Mouse (Mus musculus): ENCODE measurements at regions not wholly inside any gene's neighbourhood (a gene's known extent, or its start where the extent isn't known, plus 50 kb on each side); places are given as distances from the start of the nearest gene placed in this dataset.
A peak's percentile ranks its signal among the peaks of the same experiment; 100 is the strongest.

- no peak for DNase-seq (ENCODE audit: low spot score in 2 of 2)
Measured at GRCm38 (mm10) chr10:111779956-111780355, 192.5 kb upstream of the Krr1 start.

- no peak for DNase-seq (ENCODE audit: low spot score in 2 of 2)
Measured at GRCm38 (mm10) chr10:111782195-111782810, 190.2 kb upstream of the Krr1 start.

- no peak for DNase-seq (ENCODE audit: low spot score in 2 of 2)
Measured at GRCm38 (mm10) chr10:111783496-111783895, 189.0 kb upstream of the Krr1 start.

GRCm38 (mm10) chr10:111784065-111784853 lies 188.2 kb upstream of the Krr1 start:
- DNase-seq (ENCODE audit: low spot score in 2 of 2), result peak in 1 of 2 experiments; percentile 24

- no peak for DNase-seq (ENCODE audit: low spot score in 2 of 2)
Measured at GRCm38 (mm10) chr10:111787175-111787574, 185.3 kb upstream of the Krr1 start.

- no peak for DNase-seq (ENCODE audit: low spot score in 2 of 2)
Measured at GRCm38 (mm10) chr10:111789264-111789663, 183.2 kb upstream of the Krr1 start.

- DNase-seq (ENCODE audit: low spot score in 2 of 2), result no peak
Measured at GRCm38 (mm10) chr10:111790911-111791310, 181.6 kb upstream of the Krr1 start.

GRCm38 (mm10) chr10:111795056-111795455 lies 177.4 kb upstream of the Krr1 start:
- no peak for DNase-seq (ENCODE audit: low spot score in 2 of 2)

GRCm38 (mm10) chr10:111795756-111796155 lies 176.7 kb upstream of the Krr1 start:
- DNase-seq (ENCODE audit: low spot score in 2 of 2), result no peak

- no peak for DNase-seq (ENCODE audit: low spot score in 2 of 2)
Measured at GRCm38 (mm10) chr10:111798851-111799281, 173.6 kb upstream of the Krr1 start.

GRCm38 (mm10) chr10:111799850-111800589 lies 172.4 kb upstream of the Krr1 start:
- DNase-seq (ENCODE audit: low spot score in 2 of 2), result no peak

GRCm38 (mm10) chr10:111800590-111800935 lies 171.9 kb upstream of the Krr1 start:
- no peak for DNase-seq (ENCODE audit: low spot score in 2 of 2)

- DNase-seq (ENCODE audit: low spot score in 2 of 2), result no peak
Measured at GRCm38 (mm10) chr10:111801021-111801793, 171.3 kb upstream of the Krr1 start.

- no peak for DNase-seq (ENCODE audit: low spot score in 2 of 2)
Measured at GRCm38 (mm10) chr10:111801794-111802359, 170.6 kb upstream of the Krr1 start.

GRCm38 (mm10) chr10:111806333-111806732 lies 166.1 kb upstream of the Krr1 start:
- DNase-seq (ENCODE audit: low spot score in 2 of 2), result no peak

GRCm38 (mm10) chr10:111806916-111807315 lies 165.5 kb upstream of the Krr1 start:
- DNase-seq (ENCODE audit: low spot score in 2 of 2), result no peak

- no peak for DNase-seq (ENCODE audit: low spot score in 2 of 2)
Measured at GRCm38 (mm10) chr10:111813736-111814135, 158.7 kb upstream of the Krr1 start.

GRCm38 (mm10) chr10:111814648-111815047 lies 157.8 kb upstream of the Krr1 start:
- no peak for DNase-seq (ENCODE audit: low spot score in 2 of 2)

- no peak for DNase-seq (ENCODE audit: low spot score in 2 of 2)
Measured at GRCm38 (mm10) chr10:111815160-111815559, 157.3 kb upstream of the Krr1 start.

- no peak for DNase-seq (ENCODE audit: low spot score in 2 of 2)
Measured at GRCm38 (mm10) chr10:111815821-111816599, 156.5 kb upstream of the Krr1 start.
